Mouse (Mus musculus) urinary bladder, adult 2 months (tissue): ENCODE data around the gene Grip1. TPM values are rescaled to one million over a fixed set of nuclear protein-coding genes. Genes with fewer than 3 reads are reported as not detected.

Experiments
- DNase-seq: peaks from one replicate; pipeline ENCODE4 v3.0.0; 2022; ENCODE audit warnings: low spot score
- polyA plus RNA-seq: library from polyadenylated mRNA; depleted of rRNA; stranded (reverse); fragments of >200 nt; gene quantifications from 2 replicates; pipeline ENCODE4 v1.2.3, GENCODE M21; 2012

Gene Grip1
- polyA plus RNA-seq, 1 experiment = 0.30 TPM

GRCm38 (mm10) chr10:119458991-119459390, 5.4 kb downstream of the Grip1 start:
- no peak for DNase-seq

GRCm38 (mm10) chr10:119463345-119463744, 9.7 kb downstream of the Grip1 start:
- DNase-seq = no peak

DNA sequence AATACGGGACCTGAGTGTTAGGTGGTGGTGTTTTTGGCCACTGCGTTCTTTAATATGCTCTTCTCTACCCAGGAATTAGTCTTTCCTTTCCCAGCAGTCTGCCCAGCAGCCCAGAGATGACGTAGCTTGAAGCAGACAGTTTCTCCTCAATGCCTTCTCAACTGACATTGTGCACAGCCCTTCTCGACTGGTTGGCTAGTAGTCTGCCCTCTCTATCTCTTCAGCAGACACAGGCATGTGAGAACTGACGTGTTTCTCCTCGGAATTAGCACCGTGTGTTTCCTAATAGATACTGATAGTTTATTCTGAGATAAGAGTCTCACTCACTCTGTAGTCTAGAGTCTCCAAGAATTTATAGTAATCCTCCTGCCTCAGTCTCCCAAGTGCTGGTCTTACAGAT, 10.2 kb downstream of the Grip1 start:
- no peak for DNase-seq

DNA sequence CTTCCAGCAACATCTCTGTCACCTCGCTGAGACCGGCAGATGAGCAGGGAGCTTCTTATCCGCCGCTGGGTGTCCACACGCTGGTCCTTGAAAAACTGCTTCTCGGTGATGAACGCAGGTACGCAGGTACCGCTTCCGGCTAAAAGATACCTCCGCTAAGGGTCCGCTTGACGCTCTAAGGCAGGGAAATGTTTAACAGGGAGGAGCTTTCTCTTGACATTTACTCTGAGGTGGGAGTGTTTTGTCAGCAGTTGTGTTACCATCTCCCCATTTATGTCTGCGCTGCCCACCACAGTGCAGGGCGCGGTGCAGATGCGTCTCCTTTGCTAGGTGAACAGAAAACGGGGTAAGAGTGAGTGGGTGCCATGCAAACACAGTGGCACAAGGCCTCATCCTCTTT, 14.3 kb downstream of the Grip1 start:
- no peak for DNase-seq

DNA sequence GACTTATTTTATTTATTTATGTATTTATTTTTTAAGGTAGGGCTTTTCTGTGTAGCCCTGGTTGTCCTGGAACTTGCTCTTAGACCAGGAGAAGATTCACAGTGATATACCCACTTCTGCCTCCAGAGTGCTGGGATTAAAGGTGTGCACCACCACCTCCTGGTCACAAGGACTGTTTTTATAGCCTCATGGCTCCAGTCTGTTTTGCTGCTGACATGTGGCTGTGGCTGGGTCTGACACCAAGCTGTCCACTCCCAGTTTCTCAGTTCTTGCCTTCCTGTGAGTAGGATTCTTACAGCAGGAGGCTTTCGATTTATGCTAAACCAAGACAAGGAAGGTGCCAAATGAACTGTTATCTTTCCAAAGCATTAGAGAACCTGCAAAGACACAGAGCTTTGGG, 16.5 kb downstream of the Grip1 start:
- no peak for DNase-seq

GRCm38 (mm10) chr10:119475166-119475565, 21.5 kb downstream of the Grip1 start:
- DNase-seq = no peak

DNA sequence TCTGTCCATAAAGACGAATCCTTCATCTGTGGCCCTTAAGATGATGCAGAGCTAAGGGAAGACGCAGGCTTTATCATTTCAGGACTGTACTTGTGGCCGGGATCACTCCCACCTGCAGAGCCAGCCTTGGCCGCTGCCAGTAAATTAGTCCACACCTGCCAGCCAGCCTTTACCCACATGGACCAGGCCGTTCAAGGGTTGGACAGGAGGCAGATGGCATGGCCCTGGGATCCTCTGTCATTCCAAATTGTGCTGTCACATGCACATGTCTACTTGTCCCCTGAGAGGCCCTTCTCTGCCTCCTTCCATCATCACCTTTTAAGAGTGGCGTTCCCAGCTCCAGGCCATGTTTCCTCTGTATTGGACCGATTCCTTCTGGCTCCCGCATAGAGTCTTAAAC, 24.0 kb downstream of the Grip1 start:
- no peak for DNase-seq

GRCm38 (mm10) chr10:119483068-119483705, 29.6 kb downstream of the Grip1 start:
- DNase-seq = no peak

DNA sequence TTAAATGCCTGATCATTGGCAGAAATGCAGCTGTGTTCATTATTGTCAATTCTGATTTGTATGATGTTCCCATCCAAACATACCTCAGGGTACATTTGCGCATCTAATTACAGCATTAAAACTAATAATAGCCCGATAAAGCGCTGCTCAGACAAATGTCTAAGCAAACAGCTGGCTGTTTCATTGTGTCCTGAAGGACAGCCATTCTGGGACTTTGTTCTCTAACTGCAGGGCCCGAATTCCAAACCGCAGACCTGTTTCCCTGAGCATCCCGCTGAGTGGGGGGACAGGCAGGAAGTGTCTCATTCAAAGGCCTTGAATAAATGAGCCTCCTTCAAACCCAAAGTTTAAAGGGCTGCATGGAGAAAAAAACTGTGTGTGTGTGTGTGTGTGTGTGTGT, 30.1 kb downstream of the Grip1 start:
- no peak for DNase-seq

DNA sequence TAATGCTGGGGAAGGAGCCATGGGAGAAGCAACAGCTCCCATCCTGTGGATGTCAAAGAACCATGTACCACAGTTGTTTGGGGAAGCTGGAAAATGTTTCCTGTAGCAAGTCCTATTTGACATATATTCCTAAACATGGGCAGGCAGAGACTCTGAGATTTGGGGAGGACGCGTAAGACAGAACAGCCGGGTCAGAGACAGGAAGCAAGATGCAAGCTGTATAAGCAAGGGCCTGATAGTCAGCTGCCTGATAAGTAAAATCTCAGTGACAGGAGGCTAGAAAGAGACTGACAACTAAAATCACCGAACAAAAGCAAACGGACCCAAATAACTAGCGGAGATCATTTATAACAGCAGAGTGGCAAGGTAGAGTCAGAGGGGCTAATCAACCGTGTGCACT, 33.3 kb downstream of the Grip1 start:
- no peak for DNase-seq

DNA sequence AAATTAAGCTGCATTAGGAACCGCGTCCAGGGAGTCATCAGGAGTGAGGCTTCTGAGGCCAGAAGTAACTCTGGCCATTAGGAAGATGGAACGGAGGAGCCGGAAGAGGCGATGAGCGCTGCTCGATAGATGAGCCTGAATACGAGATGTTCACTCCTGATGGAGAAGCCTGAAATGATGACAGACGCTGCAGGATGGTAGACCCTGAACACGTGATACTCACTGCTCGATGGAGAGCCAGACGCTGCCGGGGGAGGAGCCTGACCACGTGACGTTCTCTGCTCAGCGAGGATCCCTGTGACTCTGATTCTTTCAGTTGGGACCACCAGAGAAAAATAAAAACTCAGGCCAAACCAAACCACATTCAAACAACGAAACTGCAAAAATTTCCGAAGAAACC, 37.2 kb downstream of the Grip1 start:
- no peak for DNase-seq

- DNase-seq = no peak
These were observed 41.7 kb downstream of the Grip1 start for GRCm38 (mm10) chr10:119495317-119495716.

DNA sequence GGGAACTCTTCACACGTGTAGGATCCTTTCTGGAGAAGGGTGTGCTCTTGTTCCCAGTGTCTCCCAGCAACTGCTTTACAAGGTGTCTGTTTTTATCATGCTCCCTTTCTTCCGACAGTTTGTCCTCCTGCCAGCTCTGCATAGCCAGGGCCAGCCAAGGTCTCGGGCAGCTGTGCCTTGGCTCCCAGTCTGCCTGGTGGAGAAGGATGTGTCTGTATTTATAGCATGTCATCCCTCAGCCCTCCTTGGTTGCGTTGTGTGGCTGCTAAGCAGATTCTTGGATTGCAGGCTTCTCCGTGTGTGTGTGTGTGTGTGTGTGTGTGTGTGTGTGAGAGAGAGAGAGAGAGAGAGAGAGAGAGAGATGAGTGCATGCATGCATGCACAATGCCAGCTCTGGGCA, 42.6 kb downstream of the Grip1 start:
- DNase-seq = no peak

DNA sequence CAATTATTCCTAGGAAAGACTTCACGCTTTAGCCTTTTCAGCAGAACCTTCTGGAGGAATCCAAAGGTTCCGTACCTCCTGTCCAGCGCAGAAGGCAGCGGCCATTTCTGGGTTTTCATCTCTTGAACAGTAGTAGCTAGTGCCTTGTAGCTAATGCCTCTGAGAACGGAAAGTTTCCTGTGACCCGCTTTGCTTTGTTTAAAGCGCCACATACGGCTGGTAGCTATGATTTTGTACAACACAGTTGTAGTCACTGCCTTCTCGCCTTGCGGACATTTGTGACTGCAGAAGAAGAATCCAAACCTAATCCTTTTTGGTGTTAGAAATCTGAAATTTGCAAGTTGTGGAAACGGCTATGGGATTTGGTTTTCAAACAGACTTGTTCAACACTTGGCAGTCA, 68.1 kb downstream of the Grip1 start:
- DNase-seq = no peak

- DNase-seq = no peak
These were observed 72.1 kb downstream of the Grip1 start for GRCm38 (mm10) chr10:119525730-119526129.

DNA sequence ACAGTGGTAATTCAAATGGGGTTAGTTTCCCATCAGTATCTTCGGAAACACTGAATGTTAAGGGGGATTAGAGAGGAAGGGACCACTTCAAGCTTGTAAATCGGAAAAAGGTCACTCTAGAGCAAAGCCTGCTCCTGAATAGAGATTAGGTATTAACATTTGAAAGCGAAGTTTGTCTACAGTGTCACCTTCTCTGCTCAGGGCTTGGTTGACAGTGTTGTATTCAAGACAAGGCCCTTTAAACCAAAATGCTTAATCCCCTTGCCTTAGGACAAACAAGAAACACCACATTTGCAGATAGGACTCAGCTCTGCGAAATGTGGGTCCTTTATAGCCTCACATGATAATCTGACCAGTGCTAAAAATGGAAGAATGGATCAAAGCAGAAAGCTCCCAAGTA, 81.2 kb downstream of the Grip1 start:
- DNase-seq = no peak

GRCm38 (mm10) chr10:119541655-119542054, 88.0 kb downstream of the Grip1 start:
- no peak for DNase-seq

- no peak for DNase-seq
These were observed 90.1 kb downstream of the Grip1 start for GRCm38 (mm10) chr10:119543771-119544170.

GRCm38 (mm10) chr10:119544743-119545142, 91.1 kb downstream of the Grip1 start:
- DNase-seq = no peak

DNA sequence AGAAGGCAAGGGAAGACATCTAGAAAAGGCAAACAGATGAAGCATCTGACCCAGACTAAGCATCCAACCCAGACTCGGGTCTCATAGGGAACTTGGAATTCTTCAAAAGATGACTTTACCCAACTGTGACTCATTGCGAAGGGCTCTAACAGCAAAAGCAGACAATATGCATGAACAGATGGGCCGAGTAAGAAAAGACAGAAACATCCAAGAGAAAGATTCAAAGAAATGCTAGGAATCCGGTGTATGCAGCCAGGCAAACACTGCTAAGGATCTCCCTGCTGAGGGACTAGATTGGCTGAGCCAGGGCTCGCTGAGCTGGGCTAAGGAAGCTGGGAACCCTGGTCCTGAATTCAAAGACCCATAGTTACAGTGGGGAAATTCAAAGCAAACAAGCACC, 94.2 kb downstream of the Grip1 start:
- no peak for DNase-seq

GRCm38 (mm10) chr10:119548774-119549173, 95.1 kb downstream of the Grip1 start:
- no peak for DNase-seq

GRCm38 (mm10) chr10:119550630-119551029, 97.0 kb downstream of the Grip1 start:
- no peak for DNase-seq

DNA sequence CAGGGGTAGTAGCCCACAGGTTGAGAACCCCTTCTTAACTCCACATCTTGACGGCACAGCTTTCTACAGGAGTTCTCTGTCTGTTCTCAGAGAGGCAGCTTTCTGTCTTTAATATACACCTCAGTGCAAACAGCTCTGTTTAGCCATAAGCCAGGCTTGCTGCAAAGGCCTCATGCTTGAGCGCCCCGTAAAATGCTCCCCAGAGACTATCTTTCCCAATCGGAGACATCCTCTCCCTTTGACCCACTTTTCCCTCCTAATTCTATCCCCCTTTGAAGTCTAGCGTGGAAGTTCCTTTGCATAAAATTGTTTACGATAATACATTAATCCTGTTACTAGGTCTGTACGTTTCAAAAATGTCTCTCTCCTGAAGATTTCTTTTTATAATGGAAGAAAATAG, 102.7 kb downstream of the Grip1 start:
- no peak for DNase-seq

DNA sequence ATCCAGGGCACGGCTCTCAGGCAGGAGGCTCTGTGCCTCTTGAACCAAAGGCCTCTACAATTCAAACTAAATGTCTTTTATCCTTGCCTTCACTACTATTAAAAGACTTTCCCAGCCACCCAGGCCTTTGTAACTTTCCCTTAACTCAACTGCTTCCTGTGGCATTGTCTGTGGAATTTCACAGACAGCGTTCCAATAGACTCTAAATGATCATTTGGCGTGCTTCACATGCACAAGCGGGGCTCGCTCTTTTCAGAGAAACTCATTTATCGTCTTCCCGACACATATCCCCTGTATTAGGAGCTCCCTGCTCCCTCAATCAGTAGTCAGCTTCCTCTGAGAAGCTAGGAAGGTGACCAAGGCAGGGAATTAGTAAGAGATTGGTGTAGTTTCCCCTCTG, 104.8 kb downstream of the Grip1 start:
- no peak for DNase-seq
